Mouse (Mus musculus) midbrain, embryonic 16.5 days (tissue): Measurements from ENCODE around the gene Myo18a. TPM values are rescaled to one million over a fixed set of nuclear protein-coding genes. Genes with fewer than 3 reads are reported as not detected.
A peak's percentile ranks its signal among the peaks of the same experiment; 100 is the strongest.

Experiments
- ATAC-seq: fragments of 200-750 bp; cut with Nextera tagmentation; 2 replicates; pipeline ENCODE4 v1.8.0; 2017; ENCODE audit warnings: moderate TSS enrichment
- H3K27ac ChIP-seq: fragments of 300-500 bp; sonication (generic); 2 replicates; pipeline ENCODE4 v1.5.1; 2014; ENCODE audit warnings: mild to moderate bottlenecking, low read length, mixed read lengths
- H3K27me3 ChIP-seq: fragments of 300-500 bp; sonication (generic); 2 replicates; pipeline ENCODE4 v1.6.1; 2014; ENCODE audit warnings: low read depth, low read length, mixed read lengths; ENCODE audit not compliant: control insufficient read depth, insufficient read depth
- H3K36me3 ChIP-seq: fragments of 300-500 bp; sonication (generic); 2 replicates; pipeline ENCODE4 v1.6.1; 2014; ENCODE audit warnings: mild to moderate bottlenecking, low read length, moderate library complexity, mixed read lengths; ENCODE audit not compliant: control insufficient read depth, insufficient read depth
- H3K4me1 ChIP-seq: fragments of 300-500 bp; sonication (generic); 2 replicates; pipeline ENCODE4 v1.6.1; 2014; ENCODE audit warnings: mild to moderate bottlenecking, low read length, mixed read lengths; ENCODE audit not compliant: control insufficient read depth, insufficient read depth
- H3K4me2 ChIP-seq: fragments of 300-500 bp; sonication (generic); 2 replicates; pipeline ENCODE4 v1.6.1; 2014; ENCODE audit warnings: mild to moderate bottlenecking, low read length, mixed read lengths
- H3K4me3 ChIP-seq: fragments of 300-500 bp; sonication (generic); 2 replicates; pipeline ENCODE4 v1.5.1; 2014; ENCODE audit warnings: low read depth, mild to moderate bottlenecking, low read length, moderate library complexity, mixed read lengths
- H3K9ac ChIP-seq: fragments of 300-500 bp; sonication (generic); 2 replicates; pipeline ENCODE4 v1.6.1; 2014; ENCODE audit warnings: low read depth, low read length, mixed read lengths
- H3K9me3 ChIP-seq: fragments of 300-500 bp; sonication (generic); replicated peaks from 2 replicates; pipeline ENCODE4 v1.6.1; 2014; ENCODE audit warnings: mild to moderate bottlenecking, low read length, mixed read lengths; ENCODE audit not compliant: control insufficient read depth, poor library complexity, severe bottlenecking
- WGBS: fragments of 180-500 bp; shearing (Covaris S2); extraction: QIAGEN DNeasy Blood & Tissue Kit; methylation state at CpG from one replicate; pipeline ENCODE4 v1.1.7; 2014; 5-methylcytosine and 5-hydroxymethylcytosine counted together
- polyA plus RNA-seq: library from polyadenylated mRNA; unstranded; fragments of >200 nt; fragmentation: Nextera tagmentation; extraction: Ambion mirVana; gene quantifications from 2 replicates; pipeline ENCODE4 v1.2.1, GENCODE M21; 2015

The Myo18a gene
- polyA plus RNA-seq, 1 experiment from 2014 or later, result 46.8 TPM

GRCm38 (mm10) chr11:77849151-77849550 is 86.1 kb downstream of the Myo18a start:
- 76% methylated on average over 7 of the region's 7 CpGs for WGBS
- Histone ChIP-seq H3K27ac (peak overlapping the region; percentile 91), H3K4me1 (peaks cover 51% of the 10 kb centered on the region), H3K36me3 (peaks cover 27% of the 10 kb centered on the region), H3K4me2 (no peak overlapping the region), H3K4me3 (no peak overlapping the region), H3K27me3 (no peaks in the 10 kb centered on the region; the same call in 1 of the 2 replicates), H3K9me3 (no peaks in the 10 kb centered on the region), H3K9ac (0 out of 2 replicates have a peak overlapping the region, but pooled peaks have one; percentile 30)
- no peak for ATAC-seq

DNA sequence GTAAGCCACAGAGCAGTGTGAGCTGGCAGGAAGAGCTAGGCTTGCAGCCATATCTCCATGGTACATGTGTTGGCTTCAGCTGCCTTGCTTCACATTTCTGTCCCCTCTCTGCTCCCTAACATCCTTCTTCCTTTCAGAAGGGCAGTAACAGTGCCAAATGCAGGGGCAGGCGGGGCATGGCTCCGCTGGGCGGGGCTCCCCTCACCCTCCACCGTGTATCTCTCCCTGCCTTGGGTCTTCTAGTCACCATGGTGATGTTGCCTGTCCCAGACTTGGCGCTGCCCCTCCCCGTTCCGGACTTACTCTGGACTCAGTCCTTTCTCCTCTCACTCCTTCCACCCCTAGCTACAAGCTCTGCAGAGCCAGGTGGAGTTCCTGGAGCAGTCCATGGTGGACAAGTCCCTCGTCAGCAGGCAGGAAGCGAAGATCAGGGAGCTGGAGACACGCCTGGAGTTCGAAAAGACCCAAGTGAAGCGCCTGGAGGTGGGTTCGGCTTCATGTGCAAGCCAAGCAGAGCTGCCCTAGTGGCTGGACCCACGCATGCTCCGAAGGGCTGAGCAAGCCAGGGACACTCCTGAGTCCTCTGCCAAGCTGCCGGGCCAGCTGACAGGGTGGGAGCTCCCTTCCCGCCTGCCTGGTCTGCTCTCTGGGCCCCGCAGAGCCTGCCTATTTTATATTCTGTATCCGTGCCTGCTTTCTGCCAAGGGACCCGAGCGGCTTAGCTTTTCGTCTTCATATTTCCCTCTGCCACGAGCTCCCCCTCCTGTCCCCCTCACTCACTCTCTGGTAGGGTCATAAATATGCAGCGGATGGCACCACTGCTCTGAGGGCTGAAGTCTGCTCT is 87.6 kb downstream of the Myo18a start:
- no peak overlapping the region for H3K4me3 ChIP-seq
- peak; percentile 92 for ATAC-seq
- H3K9me3 ChIP-seq, result no peaks in the 10 kb centered on the region
- H3K27me3 ChIP-seq, result no peaks in the 10 kb centered on the region; the same call in 1 of the 2 replicates
- H3K4me1 ChIP-seq, result peaks cover 64% of the 10 kb centered on the region
- H3K4me2 ChIP-seq, result peak overlapping the region; percentile 37
- 15% methylated on average over 24 of the region's 24 CpGs for WGBS
- H3K27ac ChIP-seq, result peak overlapping the region; percentile 91
- H3K36me3 ChIP-seq, result peaks cover 23% of the 10 kb centered on the region
- 0 out of 2 replicates have a peak overlapping the region, but pooled peaks have one; percentile 22 for H3K9ac ChIP-seq

GRCm38 (mm10) chr11:77851483-77852010 is 88.5 kb downstream of the Myo18a start:
- no peaks in the 10 kb centered on the region; the same call in 1 of the 2 replicates for H3K27me3 ChIP-seq
- WGBS, result 37% methylated on average over 6 of the region's 6 CpGs
- H3K4me1 ChIP-seq, result peaks cover 73% of the 10 kb centered on the region
- peaks cover 14% of the 10 kb centered on the region for H3K36me3 ChIP-seq
- H3K27ac ChIP-seq, result peak overlapping the region; percentile 91
- H3K9ac ChIP-seq, result peak overlapping the region; percentile 41; the same call in 1 of the 2 replicates
- no peaks in the 10 kb centered on the region for H3K9me3 ChIP-seq
- H3K4me2 ChIP-seq, result peak overlapping the region; percentile 37
- peak; percentile 34 for ATAC-seq
- H3K4me3 ChIP-seq, result no peak overlapping the region

DNA sequence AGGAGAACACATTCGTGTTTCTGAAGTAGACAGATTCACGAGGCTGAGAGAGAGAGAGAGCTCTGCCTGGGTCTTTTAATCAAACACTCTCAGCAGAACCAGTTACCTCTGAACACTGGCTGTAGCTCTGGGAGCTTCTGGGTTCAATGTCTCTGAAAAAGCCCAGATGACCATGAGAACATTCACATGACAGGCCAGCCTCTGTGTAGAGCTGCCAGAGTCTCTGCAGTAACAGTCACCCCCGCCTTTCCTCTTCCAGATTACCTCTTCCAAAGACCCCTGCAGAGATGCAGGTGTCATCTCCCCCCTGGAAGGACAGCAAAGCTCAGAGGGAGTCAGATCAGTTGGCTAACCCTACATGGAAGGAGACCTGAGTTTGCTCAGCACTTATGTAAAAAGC is 89.1 kb downstream of the Myo18a start:
- Histone ChIP-seq H3K4me1 (peaks cover 75% of the 10 kb centered on the region), H3K9ac (peak overlapping the region; percentile 30; the same call in 1 of the 2 replicates)

DNA sequence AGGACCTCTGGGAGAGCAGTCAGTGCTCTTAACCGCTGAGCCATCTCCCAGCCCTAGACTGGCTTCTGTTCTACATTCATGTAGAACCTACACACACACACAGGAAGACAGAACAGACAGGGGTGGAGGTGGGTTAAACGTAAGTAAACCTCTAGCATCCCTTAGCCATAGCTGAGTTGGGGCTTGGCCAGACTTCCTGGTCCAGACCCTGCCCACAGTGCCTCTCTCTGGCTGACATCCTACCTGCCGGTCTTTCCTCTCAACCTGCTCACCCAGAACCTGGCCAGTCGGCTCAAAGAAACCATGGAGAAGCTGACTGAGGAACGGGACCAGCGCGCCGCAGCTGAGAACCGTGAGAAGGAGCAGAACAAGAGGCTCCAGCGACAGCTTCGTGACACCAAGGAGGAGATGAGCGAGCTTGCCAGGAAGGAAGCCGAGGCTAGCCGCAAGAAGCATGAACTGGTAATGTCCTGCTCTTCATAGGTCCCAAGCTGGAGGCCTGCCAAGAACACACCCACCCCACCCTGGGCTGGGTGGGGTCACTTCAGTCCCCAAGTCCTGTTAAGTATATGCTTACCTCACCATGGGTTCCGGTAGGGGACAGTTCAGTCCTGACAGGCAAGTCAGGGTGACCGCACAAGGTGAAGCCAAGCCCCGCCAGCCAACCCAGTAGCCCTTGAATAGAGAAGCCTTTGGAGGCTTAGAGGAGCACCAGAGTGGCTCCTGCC is 90.1 kb downstream of the Myo18a start:
- H3K9me3 ChIP-seq, result no peaks in the 10 kb centered on the region
- no peak overlapping the region for H3K4me3 ChIP-seq
- H3K4me1 ChIP-seq, result peaks cover 67% of the 10 kb centered on the region
- no peak overlapping the region for H3K4me2 ChIP-seq
- no peak overlapping the region for H3K27ac ChIP-seq
- no peak overlapping the region for H3K9ac ChIP-seq
- peaks cover 6% of the 10 kb centered on the region; the same call in 1 of the 2 replicates for H3K36me3 ChIP-seq
- WGBS, result 92% methylated on average over 17 of the region's 17 CpGs
- ATAC-seq, result no peak
- no peaks in the 10 kb centered on the region; the same call in 1 of the 2 replicates for H3K27me3 ChIP-seq

More for the DNA sequence above, 89.1 kb downstream of the Myo18a start:
- Histone ChIP-seq H3K4me2 (no peak overlapping the region), H3K4me3 (no peak overlapping the region), H3K9me3 (no peaks in the 10 kb centered on the region), H3K27ac (peak overlapping the region; percentile 91), H3K36me3 (peaks cover 12% of the 10 kb centered on the region), H3K27me3 (no peaks in the 10 kb centered on the region; the same call in 1 of the 2 replicates)
- ATAC-seq, result no peak
- WGBS, result 41% methylated on average over 3 of the region's 3 CpGs

- H3K4me1 ChIP-seq, result peaks cover 63% of the 10 kb centered on the region
Observed at GRCm38 (mm10) chr11:77854641-77855040, 91.6 kb downstream of the Myo18a start.

GRCm38 (mm10) chr11:77855396-77855795 is 92.3 kb downstream of the Myo18a start:
- Histone ChIP-seq H3K27me3 (no peaks in the 10 kb centered on the region), H3K9me3 (no peaks in the 10 kb centered on the region), H3K4me3 (no peak overlapping the region), H3K36me3 (peaks cover 9% of the 10 kb centered on the region; the same call in 1 of the 2 replicates), H3K4me1 (peaks cover 55% of the 10 kb centered on the region), H3K27ac (peak overlapping the region; percentile 75), H3K9ac (peak overlapping the region; percentile 40), H3K4me2 (no peak overlapping the region)
- WGBS, result 21% methylated on average over 15 of the region's 15 CpGs
- no peak for ATAC-seq

More at GRCm38 (mm10) chr11:77854641-77855040, 91.6 kb downstream of the Myo18a start:
- Histone ChIP-seq H3K27ac (peak overlapping the region; percentile 75), H3K9ac (peak overlapping the region; percentile 40; the same call in 1 of the 2 replicates), H3K9me3 (no peaks in the 10 kb centered on the region), H3K36me3 (peaks cover 8% of the 10 kb centered on the region; the same call in 1 of the 2 replicates), H3K27me3 (no peaks in the 10 kb centered on the region), H3K4me2 (no peak overlapping the region), H3K4me3 (no peak overlapping the region)
- WGBS, result 52% methylated on average over 3 of the region's 3 CpGs
- ATAC-seq, result no peak

DNA sequence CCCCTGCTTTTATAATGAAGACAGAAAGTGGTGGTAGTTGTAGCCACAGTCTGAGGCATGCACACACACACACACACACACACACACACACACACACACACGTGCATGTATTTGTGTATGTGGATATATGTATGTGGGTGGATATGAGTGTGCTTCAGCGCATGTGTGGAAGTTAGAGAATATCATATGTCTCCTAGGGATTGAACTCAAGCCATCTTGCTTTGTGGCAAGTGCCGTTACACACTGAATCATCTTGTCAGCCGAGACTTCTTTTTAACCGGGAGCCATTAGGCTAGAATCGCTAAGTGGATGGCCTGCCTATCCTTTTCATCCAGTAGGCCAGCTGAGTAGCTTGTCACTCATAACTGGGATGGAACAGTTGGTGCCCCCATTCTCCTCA is 94.0 kb downstream of the Myo18a start:
- Histone ChIP-seq H3K4me3 (no peak overlapping the region), H3K4me1 (peaks cover 40% of the 10 kb centered on the region), H3K27ac (no peak overlapping the region), H3K27me3 (no peaks in the 10 kb centered on the region), H3K4me2 (no peak overlapping the region), H3K9me3 (no peaks in the 10 kb centered on the region), H3K36me3 (peaks cover 6% of the 10 kb centered on the region; the same call in 1 of the 2 replicates), H3K9ac (no peak overlapping the region)
- 78% methylated on average over 6 of the region's 6 CpGs for WGBS
- ATAC-seq, result no peak
